Mouse (Mus musculus) spleen, embryonic (tissue): Measurements from ENCODE around the gene Insyn1.

Experiments
- CTCF ChIA-PET: fragments of 350-600 bp; sonication (Branson Sonifier 250); formaldehyde crosslinking; loops from one replicate; lab custom pipeline; 2022; lab: Charles Lee

The Insyn1 gene

DNA sequence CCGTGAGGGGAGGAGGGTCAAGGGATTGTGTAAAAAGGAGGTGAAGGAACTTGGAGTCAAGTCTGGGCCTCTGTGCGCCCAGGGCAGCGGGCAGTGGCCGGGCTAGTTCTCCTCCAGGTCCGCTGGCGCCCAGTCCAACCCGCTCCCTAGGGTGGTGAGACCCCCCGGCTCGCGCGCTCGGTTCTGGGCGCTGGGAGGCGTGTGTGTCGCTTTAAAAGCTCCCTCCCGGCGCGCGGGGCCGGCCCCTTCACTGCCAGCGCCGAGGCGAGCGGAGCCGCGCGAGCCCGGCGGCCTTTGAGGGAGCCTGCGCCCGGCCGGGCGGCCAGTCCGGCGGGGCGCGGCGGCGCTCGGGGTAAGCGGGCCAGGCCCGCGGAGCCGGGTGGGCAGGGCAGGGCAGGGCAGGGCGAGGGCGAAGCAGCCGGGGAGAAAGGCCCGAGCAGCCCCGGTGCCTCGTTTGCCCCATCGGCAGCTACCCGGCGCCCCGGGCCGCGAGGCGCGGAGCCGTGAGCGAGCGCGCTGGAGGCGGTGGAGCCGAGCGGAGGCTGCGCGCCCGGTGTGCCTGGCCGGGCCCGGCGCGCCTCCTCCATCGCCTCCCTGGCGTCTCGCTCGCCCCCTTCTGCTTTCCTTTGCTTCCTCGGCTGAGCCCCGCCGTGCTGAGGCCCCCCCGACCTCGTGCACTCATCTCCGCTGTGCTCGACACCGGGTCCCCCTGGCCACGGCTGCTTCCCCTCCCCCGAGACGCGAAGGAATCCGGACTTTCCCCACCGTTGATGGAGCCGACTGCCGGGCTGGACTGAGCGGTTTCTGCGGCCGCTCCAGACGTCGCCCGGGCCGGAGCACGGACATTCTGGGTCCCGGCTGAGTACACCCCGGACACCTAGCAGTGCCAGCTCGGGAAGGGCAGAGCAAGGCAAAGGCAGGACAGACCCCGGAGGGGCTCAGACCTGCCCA, at the start of gene Insyn1:
TSS of gene Insyn1 (plus strand) at position 753 of the 951 bp plus-strand sequence.
- CTCF ChIA-PET: no interaction called here

DNA sequence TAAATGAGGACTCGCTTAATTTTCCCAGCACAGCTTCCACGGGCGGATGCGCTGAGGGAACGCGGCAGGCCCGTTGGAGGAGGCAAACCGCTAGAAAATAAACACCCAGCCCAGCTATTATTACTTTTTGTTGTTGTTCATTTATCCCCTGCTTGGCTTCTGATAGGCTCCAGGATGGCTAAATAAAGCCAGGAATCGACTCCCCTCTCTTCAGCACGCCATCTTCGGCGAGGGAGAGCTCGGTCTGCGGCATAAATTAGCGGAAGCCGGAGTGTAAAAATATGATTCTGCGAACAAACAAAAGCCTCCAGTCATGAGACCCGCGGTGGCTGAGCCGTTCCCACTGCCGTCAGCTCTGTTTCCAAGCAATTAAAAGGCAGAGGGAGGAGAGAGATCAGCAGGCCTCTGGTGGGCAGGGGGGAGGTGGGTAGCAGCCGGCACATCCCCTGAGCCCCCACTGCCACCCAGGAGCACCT, 49.4 kb upstream of the Insyn1 start:
- CTCF ChIA-PET: no interaction called here

DNA sequence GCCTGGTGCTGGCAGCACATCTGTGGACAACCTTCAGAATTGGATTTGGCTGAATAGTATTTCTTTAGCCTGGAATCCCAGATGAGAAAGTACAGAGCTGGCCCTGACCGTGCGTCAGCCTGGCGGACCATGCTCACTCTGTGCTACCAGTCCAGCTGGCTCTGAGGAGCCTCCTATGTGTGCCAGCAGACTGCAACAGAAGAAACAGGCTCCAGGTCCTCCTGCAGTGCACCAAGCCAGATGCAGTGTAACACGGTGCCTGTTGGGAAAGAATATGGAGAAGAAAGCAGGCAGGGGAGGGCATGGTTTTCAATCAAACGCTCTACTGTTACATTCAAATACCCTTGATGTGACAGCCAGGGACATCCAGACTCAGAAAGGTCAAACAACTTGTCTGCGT, 48.3 kb upstream of the Insyn1 start:
- CTCF ChIA-PET: no interaction called here

DNA sequence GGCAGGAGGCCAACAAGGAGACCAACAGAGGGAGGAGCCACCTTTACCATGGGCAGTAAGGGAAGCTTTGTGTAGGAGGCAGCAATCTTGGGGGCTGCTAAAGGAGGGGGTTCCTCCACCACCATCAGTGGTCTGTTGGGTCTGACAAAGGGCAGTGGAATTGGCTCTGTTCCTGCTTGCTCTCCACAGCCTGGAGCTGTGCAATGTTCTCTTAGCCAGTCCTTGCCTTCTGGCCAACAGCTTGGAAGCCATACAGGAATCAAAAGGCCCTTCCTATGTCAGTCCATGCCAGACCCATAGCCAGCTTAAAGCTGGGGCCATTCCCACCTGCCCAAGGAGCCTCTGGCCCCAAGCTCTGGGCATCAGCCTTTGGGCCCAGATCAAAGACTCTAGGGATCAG, 47.8 kb upstream of the Insyn1 start:
- CTCF ChIA-PET: no interaction called here

DNA sequence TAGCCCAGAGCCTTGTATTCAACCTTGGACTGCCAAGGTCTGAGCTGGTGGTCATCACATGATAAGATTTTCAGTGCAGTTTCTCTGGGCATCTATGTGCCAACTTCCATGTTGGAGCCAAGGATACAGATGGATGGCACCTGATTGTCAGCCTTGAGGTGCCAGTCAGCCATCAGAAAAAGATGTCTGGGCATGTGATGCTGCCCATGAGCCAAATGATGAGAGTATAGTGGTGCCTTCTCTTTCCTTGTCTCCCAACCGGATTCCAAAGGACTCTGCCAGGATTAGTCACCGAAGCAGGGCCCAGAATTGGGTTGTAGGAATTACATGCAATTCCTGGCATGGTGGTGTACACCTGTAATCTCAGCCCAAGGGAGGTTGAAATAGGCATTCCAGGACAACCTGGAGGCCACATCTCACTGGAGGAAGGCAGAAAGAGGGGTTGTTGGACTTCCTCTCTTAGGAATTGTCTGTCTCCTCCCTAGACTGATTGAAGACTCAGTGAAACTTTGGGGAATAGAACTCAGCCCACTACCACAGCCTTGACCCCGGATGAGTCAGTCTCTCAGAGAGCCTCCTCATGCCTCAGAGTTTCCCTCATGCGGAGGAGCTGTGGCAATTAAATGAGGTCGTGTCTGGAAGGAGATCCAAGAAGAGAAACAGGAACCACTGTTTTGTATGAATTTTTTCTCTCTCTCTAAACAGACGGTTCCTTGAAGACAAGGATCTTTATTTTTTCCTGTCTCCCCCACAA, 46.9 kb upstream of the Insyn1 start:
- CTCF ChIA-PET: no interaction called here

DNA sequence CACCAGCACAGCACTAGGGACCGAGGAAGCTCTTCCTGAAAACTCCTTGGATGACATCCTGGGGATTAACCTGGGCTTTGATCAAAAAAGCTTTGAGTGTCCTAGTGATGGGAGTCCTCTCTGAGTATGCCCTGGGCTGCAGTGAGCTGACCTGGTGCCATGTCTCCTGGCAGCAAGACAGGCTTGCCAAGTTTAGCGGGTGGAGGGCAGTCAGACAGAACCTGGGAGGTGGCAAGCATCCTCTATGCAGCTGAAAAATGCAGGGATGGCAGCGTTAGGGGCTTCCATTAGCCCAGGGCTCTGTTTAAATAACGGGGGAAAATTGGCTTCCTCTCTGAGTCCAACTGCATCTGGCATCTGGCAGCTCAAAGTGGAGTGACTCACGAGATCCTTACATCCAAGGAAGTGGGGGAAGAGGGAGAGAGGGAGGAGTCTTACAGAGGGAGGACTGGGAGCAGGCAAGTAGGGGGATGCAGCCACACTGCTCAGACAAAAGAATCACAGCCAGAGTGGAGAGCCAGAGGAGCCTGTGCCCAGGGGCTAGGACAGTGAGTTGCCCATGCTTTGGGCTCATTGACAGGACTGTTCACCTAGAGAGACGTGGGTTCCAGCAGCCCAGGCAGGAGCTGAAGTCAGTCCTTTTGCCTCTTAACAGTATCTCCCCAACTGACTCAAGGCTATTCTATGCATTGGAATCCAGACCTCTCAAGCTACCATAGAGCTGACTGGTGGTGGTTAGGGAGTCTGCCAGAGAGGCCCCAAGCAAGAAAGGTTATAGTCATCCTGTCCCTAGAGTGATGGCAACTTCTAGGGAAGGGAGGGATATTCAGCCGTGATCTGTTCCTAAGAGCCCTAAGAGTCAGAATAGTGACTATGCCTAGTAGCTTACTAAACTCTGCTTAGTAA, 46.0 kb upstream of the Insyn1 start:
- CTCF ChIA-PET: interaction anchor here (0.5 kb wide), 1 partner anchor 125 kb away, joined by 6 read pairs; no protein-coding TSS in a partner anchor

DNA sequence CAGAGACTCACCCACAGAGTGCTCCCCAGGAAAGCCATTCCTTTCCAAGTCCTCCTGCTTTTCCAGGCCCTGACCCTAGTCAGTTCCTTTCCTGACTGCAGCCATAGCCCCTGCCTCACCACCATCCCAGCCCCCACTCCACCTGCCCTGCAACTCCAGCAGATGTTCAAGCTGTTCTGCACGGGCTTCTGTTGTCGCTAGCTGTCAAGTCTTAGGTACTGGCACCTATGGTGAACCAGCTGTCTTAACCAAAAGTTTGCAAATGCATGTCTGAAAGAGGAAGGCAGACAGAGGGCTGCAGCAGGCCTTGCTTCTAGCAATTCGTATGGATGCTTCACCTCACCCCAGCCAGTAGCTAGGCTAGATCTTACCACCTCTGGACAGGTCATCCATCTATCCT, 45.3 kb upstream of the Insyn1 start:
- CTCF ChIA-PET: interaction anchor here (0.5 kb wide), 1 partner anchor 124 kb away, joined by 6 read pairs; no protein-coding TSS in a partner anchor

DNA sequence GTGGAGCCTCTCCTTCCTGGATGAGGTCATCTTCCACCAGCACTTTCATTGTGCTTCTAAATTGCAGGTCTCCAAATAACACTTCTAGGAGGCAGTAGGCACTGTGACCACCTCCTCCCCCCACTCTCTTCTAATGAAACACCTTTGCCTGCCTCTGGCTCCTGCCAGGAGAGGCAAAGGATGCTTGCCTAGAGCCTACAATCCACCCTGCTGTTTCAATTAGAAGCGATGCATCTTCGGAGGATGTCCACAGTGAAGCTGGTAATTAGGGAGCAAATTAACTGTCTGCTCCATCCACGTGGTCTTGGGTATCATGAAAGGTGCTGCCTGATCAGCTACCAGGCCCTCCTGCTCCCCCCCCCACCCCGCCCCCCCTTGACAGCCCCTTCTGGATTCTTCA, 41.6 kb upstream of the Insyn1 start:
- CTCF ChIA-PET: no interaction called here

DNA sequence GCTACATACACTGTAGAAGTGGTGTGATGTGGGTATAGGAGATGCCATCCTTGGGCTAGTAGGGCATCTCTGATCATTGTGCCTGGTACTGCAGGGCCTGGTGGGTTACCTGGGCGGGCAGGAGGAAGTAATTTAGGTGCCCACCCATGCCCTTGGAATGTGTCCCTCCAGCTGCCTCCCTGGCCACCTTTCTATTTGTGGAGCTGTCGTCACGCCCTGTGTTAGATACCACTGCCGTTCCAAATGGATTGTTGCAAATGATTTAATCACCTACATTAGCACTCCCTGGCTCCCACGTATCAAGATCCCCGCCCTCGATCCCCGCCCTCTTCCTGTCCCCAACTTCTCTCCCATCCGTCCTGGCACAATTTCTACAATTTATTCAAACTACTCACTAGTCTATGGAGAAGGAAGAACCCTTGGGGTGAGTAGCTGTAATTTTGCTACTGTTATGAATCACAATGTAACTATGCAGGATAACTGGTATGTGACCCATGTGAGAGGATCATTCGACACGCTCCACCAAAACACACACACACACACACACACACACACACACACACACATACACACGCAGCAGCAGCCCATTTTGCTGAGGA, 40.3 kb upstream of the Insyn1 start:
- CTCF ChIA-PET: no interaction called here

DNA sequence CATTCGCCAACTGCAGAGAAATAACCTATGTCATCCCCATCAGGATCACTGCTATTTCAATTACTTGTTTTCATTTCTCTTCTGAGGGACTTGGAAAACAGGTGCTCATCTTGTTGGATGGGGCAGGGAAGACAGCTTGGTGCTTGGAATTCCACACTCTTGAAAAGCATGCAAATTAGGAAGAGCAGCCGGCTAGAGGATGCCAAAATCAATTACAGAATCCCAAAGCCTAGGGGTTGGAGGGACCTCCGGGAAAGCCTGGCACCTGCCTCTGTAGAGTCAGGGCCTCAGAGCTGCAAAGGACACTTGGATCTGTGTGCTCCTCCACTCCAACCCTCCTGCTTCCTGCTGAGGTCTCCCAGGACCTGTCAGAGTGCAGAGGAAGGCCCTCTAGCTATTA, 38.9 kb upstream of the Insyn1 start:
- CTCF ChIA-PET: interaction anchor here (0.7 kb wide), 1 partner anchor 654 kb away, joined by 23 read pairs; no protein-coding TSS in a partner anchor

DNA sequence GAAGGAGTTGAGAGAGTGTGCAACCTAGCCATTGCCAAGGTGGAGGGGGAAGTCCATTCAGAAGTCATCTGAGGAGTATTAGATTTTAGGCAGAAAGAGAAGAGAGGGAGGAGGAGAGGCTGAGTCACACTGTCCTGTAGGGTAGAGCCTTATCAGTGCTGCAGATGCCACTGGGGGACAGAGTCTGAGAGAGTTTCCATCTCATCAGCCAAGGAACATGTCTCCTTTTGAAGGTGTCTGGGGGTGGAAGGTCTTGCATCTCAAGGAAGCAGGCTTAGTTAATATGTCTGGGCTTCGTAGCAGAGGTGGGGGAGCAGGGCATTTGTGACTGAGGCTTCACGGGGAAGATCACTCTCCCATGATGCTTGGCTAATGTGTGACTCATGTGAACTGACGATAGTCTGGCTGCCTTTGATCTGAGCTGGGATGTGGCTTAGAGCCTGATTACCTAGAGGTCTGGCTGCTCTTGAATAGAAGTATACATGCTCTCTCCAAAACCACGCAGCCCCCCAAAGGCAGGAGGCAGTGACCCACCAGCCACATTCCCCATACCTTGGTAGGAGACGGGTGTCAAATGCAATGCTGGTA, 34.5 kb upstream of the Insyn1 start:
- CTCF ChIA-PET: interaction anchor here (0.6 kb wide), 1 partner anchor 952 kb away, joined by 10 read pairs; no protein-coding TSS in a partner anchor

DNA sequence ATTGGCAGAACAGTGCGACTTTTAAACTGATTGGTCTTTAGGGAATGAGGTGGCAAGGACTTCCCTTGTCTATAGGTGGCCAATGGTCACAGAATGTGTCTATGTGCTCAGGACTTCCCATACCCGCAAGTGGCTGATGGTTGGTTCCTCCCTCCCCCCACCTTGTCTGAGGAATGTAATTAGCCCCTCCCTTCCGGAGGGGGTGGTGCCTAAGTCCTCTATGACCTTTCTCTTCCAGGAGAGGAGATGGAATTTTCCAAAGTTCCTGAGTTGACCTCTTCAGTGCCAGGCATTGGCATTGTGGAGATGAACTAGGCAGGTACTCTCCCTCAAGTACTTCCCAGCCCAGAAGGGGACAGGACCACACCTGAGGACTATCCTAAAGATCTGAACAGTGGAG, 33.5 kb upstream of the Insyn1 start:
- CTCF ChIA-PET: no interaction called here

DNA sequence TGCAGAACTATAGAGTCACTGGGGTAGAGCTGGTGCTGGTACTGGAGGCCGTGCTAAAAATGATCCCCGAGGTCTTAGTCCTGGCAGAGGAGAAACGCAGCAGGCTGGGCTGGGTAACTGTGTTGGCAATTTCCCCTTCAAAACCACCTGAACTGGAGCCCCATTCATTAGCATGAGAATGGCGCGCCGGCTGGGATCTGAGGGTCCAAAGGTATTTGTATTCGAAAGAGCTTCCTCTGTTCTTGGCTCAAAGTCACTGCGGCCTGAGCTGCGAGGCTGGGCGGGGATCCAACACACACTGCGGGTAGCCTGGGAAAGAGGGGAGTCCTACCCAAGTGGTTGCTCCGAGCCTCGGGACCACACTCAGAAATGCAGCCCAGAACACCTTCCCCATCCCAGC, 32.6 kb upstream of the Insyn1 start:
- CTCF ChIA-PET: interaction anchor here (0.6 kb wide), 1 partner anchor 1236 kb away, joined by 4 read pairs; no protein-coding TSS in a partner anchor

DNA sequence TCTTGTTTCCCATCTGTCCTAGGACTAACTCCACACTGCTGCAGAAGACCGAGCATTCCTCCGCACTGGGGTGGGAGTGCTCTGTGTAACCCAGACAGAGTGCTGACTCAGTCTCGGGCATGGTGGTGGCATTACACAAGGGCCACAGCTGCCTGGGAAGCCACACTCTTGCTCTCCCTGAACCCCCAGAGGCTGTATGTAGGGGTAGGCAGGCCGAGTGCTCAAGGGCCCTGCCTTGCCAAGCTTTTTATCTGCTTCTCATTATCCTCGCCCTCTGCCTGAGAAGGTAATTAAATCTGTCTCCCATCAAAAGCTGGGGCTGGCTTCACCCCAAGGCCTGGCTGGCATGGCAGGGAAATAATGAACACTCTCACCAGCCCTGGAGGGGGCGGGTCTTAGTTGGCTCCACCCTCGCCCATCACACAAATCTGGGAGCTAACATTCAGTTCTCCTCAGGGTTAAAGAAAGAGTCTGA, 30.9 kb upstream of the Insyn1 start:
- CTCF ChIA-PET: no interaction called here

DNA sequence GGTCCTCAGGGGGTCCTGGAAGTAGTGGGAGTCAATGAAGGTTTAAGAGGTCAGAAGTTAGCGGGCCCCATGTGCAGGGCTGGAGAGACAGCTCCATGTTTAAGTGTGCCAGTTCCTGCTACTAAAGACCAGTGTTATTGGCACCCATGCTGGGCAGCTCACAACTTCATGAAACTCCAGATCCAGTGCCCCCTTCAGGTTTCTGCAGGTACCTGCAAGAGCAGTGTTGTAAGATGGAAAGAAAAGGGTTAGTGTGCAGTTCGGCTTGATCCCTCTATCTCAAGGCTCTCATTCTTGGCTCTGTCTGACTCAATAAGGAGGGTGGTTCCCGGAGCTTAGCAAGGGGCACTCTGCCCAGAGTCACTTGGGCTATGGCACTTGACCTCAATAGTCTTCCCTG, 30.1 kb upstream of the Insyn1 start:
- CTCF ChIA-PET: no interaction called here

DNA sequence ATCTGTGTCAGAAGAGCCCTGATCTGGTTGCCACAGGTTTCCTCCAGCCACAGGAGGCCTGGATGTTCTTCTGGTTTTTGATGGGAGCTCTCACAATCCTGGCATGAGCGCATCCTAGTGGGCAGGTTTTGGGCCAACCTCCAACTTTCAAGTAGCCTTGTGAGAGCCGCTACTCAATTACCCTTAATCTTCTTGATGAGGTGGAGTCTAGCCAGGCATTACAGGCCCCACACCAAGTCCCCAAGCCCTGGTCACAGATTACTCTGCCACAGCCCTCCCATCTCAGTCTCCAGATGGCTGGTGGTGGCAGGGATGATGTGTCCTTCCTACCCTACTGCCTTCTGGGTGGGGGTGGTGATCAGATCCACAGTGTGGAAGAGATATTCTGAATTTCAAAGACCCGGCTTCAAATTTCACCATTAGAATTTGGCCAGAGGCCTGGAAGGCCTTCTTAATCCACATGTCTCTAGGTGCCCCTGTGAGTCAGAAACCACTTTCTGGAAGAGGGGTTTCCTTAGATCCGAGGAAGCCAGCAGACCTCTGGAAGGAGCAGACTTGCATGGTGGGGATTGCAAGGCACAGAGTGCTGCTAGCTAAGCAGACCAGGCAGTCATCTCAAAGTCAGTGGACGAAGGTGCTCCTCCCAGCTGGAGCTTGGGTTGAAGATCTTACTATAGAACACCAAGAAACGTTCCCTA, 29.4 kb upstream of the Insyn1 start:
- CTCF ChIA-PET: no interaction called here

DNA sequence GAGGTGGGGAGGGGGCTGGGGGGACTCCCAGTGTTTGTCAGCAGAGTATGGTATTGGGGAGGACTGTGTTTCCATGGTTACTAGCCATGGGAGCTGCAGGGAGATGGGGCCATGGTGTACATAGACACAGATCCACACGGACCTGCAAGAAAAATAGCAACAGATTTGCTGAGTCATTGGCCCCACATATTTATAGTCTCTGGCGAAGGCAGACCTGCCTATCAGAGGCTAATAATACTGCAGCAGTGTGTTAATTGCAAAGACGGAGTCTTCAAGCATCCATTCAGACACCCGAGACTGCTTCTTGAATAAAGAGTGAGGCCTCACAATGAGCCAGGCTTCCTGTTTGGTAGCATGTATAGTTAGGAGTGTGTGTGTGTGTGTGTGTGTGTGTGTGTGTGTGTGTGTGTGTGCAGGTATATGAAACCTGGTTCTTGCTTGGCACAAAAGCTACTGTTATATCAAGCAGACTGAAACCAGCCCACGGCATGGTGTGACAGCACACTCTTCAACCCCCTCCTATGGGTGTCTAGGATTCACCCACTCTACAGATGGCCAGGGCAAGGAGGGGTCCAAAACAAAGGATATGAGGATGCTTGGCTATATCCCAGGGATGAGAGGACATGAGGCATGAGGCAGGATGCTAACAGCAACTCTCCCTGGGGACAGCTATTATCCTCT, 20.9 kb upstream of the Insyn1 start:
- CTCF ChIA-PET: no interaction called here

DNA sequence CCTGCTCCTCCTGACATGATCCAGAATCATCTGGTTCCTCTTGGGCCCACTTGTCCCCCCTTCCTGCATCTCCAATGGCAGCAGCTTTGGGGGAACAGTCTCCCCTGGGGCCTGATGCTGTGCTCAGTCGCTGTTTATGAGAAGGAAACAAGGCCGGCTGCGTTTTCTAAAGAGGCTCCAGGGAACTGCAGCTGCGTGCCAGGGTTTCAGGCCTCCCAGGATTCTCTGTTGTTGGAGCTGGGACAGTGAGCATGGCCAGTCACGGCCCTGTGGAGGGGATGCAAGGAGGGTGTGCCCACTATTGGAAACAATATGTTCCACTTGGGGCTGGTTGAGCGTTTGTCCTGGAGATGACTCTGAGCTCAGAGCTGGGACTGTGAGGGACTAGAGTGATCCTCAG, 17.9 kb upstream of the Insyn1 start:
- CTCF ChIA-PET: no interaction called here

DNA sequence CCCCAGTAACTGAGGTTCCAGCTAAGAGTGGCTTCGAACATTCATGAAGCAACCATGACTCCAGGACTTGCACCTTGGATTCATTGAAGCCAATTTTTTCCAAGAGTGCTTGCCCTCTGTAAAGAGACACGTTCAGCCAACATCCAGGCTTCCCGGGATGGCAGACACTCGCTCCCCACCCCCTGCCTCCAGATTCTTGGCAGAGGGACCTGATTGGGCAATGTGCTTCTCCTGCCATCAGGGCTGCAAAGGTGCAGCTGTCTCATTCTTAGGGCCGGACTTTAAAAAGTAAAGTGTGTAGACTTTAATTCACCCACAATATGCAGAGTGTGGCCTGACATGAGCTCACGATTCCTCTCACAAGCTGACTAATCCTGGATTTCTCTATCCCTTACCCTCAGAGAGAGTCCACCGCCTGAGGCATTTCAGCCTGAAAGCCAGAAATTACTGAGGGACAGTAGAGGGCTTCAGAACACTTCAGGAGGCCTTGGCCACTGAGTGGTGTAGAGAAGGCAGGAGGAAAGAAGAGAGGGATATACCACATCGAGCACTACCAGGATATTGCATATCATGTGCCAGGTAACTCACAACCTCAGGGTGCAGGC, 15.1 kb upstream of the Insyn1 start:
- CTCF ChIA-PET: no interaction called here
